Mouse (Mus musculus): Measurements from ENCODE around the gene Olfr1045. TPM values are rescaled to one million over a fixed set of nuclear protein-coding genes. Genes with fewer than 3 reads are reported as not detected.
"Not testable (repeated sequence)": the region's sequence is repeated elsewhere in the genome, so short reads cannot be mapped to it uniquely, and the experiment has no call there.

Gene Olfr1045
- not detected for total RNA-seq (2022)

DNA sequence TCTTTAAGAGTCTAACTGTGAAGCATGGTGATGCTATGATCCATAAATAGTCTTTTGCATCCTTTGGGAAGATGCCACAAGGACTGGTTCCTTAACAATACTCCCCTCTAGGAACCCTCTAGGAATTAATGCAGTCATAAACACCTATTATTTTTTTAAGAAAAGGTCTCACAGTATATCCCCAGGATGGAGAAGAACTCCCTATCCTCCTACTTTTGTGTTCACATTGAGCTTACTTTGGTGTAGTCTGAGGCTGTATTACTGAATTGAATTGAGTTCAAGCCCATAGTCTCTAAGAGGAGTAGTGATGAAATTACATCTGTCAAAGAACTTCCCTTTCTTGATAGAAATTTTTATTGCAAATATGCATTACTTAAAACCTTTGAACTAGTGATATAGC is at the start of gene Olfr1045:
Gene Olfr1045, minus strand, starts transcription at position 101 of the 400 bp plus-strand sequence.
- no peak for DNase-seq (ENCODE audit: low spot score in 2 of 2)

DNA sequence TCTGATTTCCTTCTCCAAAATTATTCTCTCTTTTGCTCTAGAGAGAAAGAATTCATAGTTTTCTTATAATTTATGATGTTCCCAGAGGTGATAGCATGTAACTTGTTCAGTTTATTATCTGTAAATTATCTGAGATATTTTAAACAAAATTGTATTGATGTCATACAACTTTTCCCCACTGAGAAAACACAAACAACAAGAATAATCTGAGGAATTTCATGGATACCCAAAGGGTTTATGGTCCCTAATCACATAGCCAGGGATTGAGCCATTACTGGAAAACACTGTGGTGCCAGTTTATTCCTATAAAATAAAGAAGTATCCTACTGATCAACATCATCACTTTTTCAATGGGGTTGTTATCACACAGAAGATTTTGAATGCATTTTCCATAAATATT is 37.4 kb upstream of the Olfr1045 start, which contains the start of gene Olfr1048:
Gene Olfr1048, minus strand, starts transcription at position 101 of the 400 bp plus-strand sequence.
- no peak for DNase-seq (ENCODE audit: low spot score in 2 of 2)

DNA sequence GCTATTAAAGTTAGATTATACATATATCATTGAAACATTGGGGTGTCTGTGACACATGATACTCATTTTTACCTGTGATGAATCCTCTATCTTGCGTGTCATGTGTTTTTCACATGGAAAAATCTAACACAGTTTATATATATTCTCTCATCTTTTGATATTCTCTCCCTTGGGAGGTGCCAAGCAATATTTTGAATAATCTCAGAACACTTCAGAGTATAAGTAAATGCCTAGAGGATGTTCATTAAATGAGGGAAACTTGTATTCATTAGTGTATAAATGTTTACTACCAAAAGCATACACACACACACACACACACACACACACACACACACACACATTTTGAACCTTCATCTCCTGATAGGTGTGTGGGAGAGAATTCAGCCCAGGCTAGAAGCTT is 28.5 kb upstream of the Olfr1045 start, which contains the start of gene Olfr1047:
Gene Olfr1047, minus strand, starts transcription at position 101 of the 400 bp plus-strand sequence.
- DNase-seq (ENCODE audit: low spot score in 2 of 2) = no peak

DNA sequence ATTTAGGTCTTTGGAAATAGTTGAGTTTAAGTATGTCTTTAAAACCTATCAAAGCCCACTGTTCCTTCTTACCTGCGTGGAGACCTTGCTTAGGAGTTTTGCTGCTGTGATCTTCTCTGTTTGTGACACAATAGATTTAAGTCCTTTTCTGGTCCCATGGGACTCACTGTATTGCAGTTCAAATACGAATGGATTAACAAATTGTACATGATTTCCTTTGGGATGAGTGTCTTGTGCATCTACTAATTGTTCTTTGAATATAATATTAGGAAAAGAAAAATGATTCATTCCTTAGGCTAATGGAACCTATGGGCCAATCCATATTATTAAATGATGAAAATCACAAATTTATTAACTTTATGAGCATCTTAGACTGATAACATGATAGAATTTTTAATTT is 16.4 kb upstream of the Olfr1045 start, which contains the start of gene Olfr1046:
Gene Olfr1046, minus strand, starts transcription at position 101 of the 400 bp plus-strand sequence.
- no peak for DNase-seq (ENCODE audit: low spot score in 2 of 2)

DNA sequence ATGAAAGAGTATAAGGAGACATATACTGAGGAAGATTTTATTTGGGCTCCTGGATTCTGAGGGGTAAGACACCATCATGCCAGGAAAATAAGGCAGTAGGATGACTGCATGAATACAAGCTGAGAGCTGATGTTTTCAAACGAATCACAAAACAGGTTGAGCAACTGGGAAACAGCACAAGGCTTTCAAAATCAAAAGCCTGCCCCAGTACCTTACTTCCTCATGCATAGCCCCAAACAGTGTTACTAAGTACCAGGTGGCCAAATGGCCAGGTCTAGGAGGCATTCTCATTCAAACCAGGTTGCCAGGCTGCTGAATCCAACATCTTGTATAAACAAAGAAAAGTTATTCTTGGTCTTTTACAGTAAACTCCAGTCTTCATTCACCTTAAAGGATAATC is 6.9 kb downstream of the Olfr1045 start:
- DNase-seq (ENCODE audit: low spot score in 2 of 2) = no peak

DNA sequence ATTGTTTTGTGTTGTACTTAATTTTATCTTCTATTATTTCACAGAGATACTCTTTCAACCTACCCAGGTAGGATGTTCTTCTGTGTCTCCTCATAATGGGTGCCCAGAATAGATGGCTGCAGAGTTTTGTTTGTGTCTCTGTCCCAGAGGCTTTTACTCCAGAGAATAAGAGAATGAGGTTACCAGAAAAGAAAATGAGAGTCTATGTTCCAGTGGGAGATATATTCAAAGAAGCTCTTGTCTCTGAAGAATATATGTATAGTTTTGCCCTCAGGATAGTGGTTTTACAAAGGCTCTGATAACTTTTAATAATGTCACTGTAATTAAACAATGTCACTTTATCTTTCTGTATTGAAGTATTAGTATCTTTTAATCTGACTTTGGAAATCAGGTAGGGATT is 17.2 kb downstream of the Olfr1045 start, which contains the start of gene Olfr52:
Gene Olfr52, minus strand, starts transcription at position 101 of the 400 bp plus-strand sequence.
- no peak for DNase-seq (ENCODE audit: low spot score in 2 of 2)

DNA sequence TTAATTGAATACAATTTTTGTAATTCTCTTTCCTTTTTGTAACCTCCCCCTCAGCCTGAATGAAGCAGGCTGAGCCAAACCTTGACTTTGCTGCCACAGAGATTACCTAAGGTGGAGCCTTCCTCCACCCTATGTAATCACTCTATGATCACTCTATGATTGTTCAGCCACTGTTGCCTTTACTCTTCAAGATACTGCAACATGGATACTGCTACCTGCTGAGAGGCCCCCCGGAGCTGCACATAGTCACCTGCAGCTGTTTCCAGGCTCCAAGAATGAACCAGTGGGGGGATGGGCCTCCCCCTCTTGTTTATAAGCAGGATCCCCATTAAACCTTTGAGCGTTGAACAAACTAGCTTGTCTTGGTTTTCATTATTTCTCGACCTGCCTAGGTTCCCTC is 22.9 kb downstream of the Olfr1045 start:
- DNase-seq (ENCODE audit: low spot score in 2 of 2) = no peak

DNA sequence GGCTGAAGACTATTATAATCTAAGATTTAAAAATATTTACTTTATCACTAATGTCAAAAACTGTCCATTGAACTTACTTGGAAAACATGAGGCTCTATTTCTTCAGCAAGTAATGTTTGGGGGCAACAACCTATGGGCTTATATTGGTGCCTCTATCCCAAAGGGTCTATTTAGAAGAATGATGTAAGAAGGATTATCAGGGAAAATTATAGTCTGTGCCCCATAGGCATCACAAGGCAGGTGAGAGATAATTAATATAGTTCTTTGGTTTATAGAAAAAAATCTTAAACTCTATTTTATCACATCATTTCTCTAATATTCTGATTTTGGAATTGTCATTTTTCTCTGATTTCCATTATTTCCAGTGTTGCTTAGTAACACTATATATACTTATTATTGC is 25.1 kb downstream of the Olfr1045 start, which contains the start of gene Olfr1044:
Gene Olfr1044, minus strand, starts transcription at position 101 of the 400 bp plus-strand sequence.
- no peak for DNase-seq (ENCODE audit: low spot score in 2 of 2)

DNA sequence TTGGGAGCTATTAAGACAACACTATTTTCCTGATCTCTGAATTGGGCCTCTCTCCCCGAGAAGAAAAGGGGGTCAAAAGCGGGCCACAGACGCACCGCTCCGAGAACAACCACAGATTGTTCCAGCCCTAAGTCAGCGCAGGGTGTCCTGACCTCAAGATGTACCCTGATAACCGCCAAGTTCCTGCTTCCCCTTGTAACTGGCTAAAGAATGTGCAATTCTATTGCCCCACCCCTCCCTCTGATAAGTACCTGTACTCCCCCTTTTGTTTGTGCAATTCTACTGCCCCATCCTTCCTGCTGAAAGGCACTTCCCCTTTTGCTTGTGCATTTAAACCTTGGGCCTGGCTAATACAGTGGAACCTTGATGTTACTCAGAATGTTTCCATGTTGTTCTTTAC is 27.4 kb downstream of the Olfr1045 start:
- not testable (repeated sequence) for DNase-seq (ENCODE audit: low spot score in 2 of 2)

DNA sequence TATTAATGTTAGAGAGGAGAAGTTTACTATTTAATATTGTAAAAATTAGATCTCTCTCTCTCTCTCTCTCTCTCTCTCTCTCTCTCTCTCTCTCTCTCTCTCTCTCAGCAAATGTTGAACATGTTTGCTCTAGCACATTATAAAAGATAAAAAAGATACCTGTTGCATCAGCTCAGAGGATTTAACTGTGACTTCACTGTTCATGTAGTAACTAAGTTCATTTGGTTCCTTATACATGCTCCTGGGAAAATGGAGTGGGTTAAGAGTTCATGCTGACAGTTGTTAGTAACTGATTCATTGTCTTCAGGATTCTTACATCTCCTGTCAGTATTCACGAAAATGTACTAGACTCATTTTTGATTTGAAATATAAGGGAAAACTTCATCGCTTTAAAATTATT is 35.4 kb downstream of the Olfr1045 start, which contains the start of gene Olfr1043:
Gene Olfr1043, minus strand, starts transcription at position 101 of the 400 bp plus-strand sequence.
- DNase-seq (ENCODE audit: low spot score in 2 of 2) = no peak

DNA sequence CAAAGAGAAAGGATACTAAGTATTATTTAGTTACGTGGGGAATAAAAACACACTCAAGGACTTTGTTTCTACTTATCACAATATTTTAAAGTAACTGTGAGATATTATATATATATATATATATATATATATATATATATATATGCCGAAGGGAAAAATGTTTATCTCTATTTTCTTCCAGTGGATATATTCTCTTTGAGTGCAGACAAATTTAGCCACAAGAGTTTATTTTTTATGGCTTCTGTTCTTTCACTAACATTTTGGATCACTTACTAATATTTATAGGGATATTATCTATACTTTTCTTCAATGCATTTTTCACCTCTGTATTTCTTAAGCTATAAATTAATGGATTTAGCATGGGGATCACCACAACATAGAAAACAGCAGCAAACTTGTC is 41.1 kb downstream of the Olfr1045 start, which contains the start of gene Olfr1042:
Gene Olfr1042, minus strand, starts transcription at position 101 of the 400 bp plus-strand sequence.
- no peak for DNase-seq (ENCODE audit: low spot score in 2 of 2)

DNA sequence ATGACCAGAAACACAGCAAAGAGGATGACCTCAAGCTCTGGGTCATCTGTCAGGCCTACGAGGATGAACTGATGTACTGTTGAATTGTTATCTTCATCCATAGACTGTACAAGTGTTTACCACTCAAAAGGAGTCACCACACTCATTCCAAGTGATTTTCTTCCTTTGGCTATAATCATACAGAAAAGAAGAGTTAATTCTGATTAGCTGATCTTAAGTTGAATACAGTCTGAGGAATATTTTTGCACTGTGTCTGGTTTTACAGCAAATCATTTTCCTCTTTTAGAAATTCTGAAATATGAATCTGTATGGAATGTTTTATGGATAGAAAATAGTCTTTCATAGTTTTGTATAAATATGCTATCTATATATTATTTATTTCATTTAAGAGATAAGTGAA is 56.2 kb downstream of the Olfr1045 start, which contains the start of gene Olfr1040:
Gene Olfr1040, minus strand, starts transcription at position 101 of the 400 bp plus-strand sequence.
- DNase-seq (ENCODE audit: low spot score in 2 of 2) = no peak

Other genes with a start within 250 kb of the Olfr1045 start
- gene Olfr1029, start 229.1 kb downstream of the Olfr1045 start, total RNA-seq (2022) = not detected
- not detected for gene Olfr1030, start 223.7 kb downstream of the Olfr1045 start, total RNA-seq (2022)
- not detected for gene Olfr1031, start 212.7 kb downstream of the Olfr1045 start, total RNA-seq (2022)
- gene Olfr1032, start 197.5 kb downstream of the Olfr1045 start, total RNA-seq (2022) = not detected
- under 1 TPM in 1 of 4 experiments, not detected in 3; 0.54 TPM for gene Olfr1033, start 182.4 kb downstream of the Olfr1045 start, total RNA-seq (2022)
- gene Olfr1034, start 157.1 kb downstream of the Olfr1045 start, total RNA-seq (2022) = not detected
- not detected for gene Olfr1036, start 129.0 kb downstream of the Olfr1045 start, total RNA-seq (2022)
- not detected for gene Olfr1037, start 115.6 kb downstream of the Olfr1045 start, total RNA-seq (2022)
- gene Olfr1039, start 67.1 kb downstream of the Olfr1045 start, total RNA-seq (2022) = not detected
- not detected for gene Olfr1040, start 56.3 kb downstream of the Olfr1045 start, total RNA-seq (2022)
- not detected for gene Olfr1042, start 41.2 kb downstream of the Olfr1045 start, total RNA-seq (2022)
- not detected for gene Olfr1043, start 35.5 kb downstream of the Olfr1045 start, total RNA-seq (2022)
- gene Olfr1044, start 25.2 kb downstream of the Olfr1045 start, total RNA-seq (2022) = not detected
- gene Olfr52, start 17.3 kb downstream of the Olfr1045 start, total RNA-seq (2022) = not detected
- gene Olfr1046, start 16.3 kb upstream of the Olfr1045 start, total RNA-seq (2022) = not detected
- gene Olfr1047, start 28.4 kb upstream of the Olfr1045 start, total RNA-seq (2022) = not detected
- not detected for gene Olfr1048, start 37.3 kb upstream of the Olfr1045 start, total RNA-seq (2022)
- gene Olfr1049, start 55.3 kb upstream of the Olfr1045 start, total RNA-seq (2022) = not detected
- gene Olfr1051, start 76.1 kb upstream of the Olfr1045 start, total RNA-seq (2022) = not detected
- not detected for gene Olfr1052, start 89.4 kb upstream of the Olfr1045 start, total RNA-seq (2022)
- gene Olfr1053, start 112.3 kb upstream of the Olfr1045 start, total RNA-seq (2022) = not detected
- not detected for gene Olfr1054, start 132.4 kb upstream of the Olfr1045 start, total RNA-seq (2022)
- gene Olfr1055, start 147.3 kb upstream of the Olfr1045 start, total RNA-seq (2022) = not detected
- not detected for gene Olfr1056, start 159.5 kb upstream of the Olfr1045 start, total RNA-seq (2022)
- not detected for gene Olfr1057, start 175.4 kb upstream of the Olfr1045 start, total RNA-seq (2022)
- not detected for gene Olfr1058, start 185.6 kb upstream of the Olfr1045 start, total RNA-seq (2022)
- not detected for gene Olfr1061, start 211.0 kb upstream of the Olfr1045 start, total RNA-seq (2022)
- not detected for gene Olfr1062, start 223.7 kb upstream of the Olfr1045 start, total RNA-seq (2022)
- gene Olfr1065, start 247.6 kb upstream of the Olfr1045 start, total RNA-seq (2022) = not detected